Mouse (Mus musculus) megakaryocyte-erythroid progenitor cell, adult 5-6 weeks (primary cell): ENCODE data around the gene Plk2. TPM values are rescaled to one million over a fixed set of nuclear protein-coding genes. Genes with fewer than 3 reads are reported as not detected.

ENCODE experiments used
- total RNA-seq, 2 experiments: library from RNA; stranded (forward) in 1 of 2; stranded (reverse) in 1 of 2; fragments of 200-1000, 215-1000 nt in 1 of 2; fragments of >200 nt in 1 of 2; fragmentation: Nextera tagmentation in 1 of 2; gene quantifications; 2 replicates each; pipeline ENCODE4 v1.2.3; 2014 to 2017

The Plk2 gene
- total RNA-seq, 2 experiments from 2014 or later = 0.52 to 5.3 TPM

Other genes starting within 250 kb of the Plk2 start
- not detected in 2 replicates for gene Rab3c, start 114.0 kb upstream of the Plk2 start, total RNA-seq (2014; fragmentation: Nextera tagmentation)
- gene Rab3c, start 114.0 kb upstream of the Plk2 start, total RNA-seq (2017) = not detected in 2 replicates
- 0.31 TPM in 1 of 2 replicates, not detected in the other for gene Gapt, start 37.8 kb upstream of the Plk2 start, total RNA-seq (2014; fragmentation: Nextera tagmentation)
- 0.85 and 1.2 TPM in 2 replicates for gene Gapt, start 37.8 kb upstream of the Plk2 start, total RNA-seq (2017)